Mouse (Mus musculus) liver, embryonic 14.5 days (tissue): ENCODE data around the gene Xpnpep2. TPM values are rescaled to one million over a fixed set of nuclear protein-coding genes. Genes with fewer than 3 reads are reported as not detected.

Source experiments
- ATAC-seq: fragments of 200-750 bp; cut with Nextera tagmentation; 2 replicates; pipeline ENCODE4 v1.8.0; 2017; ENCODE audit warnings: moderate number of reproducible peaks, mild to moderate bottlenecking, moderate library complexity; ENCODE audit not compliant: insufficient read depth
- DNase-seq, 3 experiments: peaks; one replicate each; pipeline ENCODE4 v3.0.0-alpha.2; 2012 to 2013; ENCODE audit warnings: low read depth in 3 of 3, low spot score in 3 of 3
- H3K27ac ChIP-seq: fragments of 300-500 bp; sonication (generic); 2 replicates; pipeline ENCODE4 v1.5.1; 2014; ENCODE audit warnings: moderate library complexity, mild to moderate bottlenecking, control low read depth, inconsistent platforms
- H3K27me3 ChIP-seq: fragments of 300-500 bp; sonication (generic); 2 replicates; pipeline ENCODE4 v1.6.1; 2014; ENCODE audit warnings: mild to moderate bottlenecking, low read length, moderate library complexity; ENCODE audit not compliant: control insufficient read depth, insufficient read depth
- H3K36me3 ChIP-seq: fragments of 300-500 bp; sonication (generic); replicated peaks from 2 replicates; pipeline ENCODE4 v1.6.1; 2014; ENCODE audit warnings: low read depth; ENCODE audit not compliant: control insufficient read depth, insufficient read depth
- H3K4me1 ChIP-seq, 2 experiments: fragments of 200-500 bp in 1 of 2; fragments of 300-500 bp in 1 of 2; sonication (generic) in 1 of 2; replicated peaks; 2 replicates each; pipeline ENCODE4 v1.6.1; 2012 to 2014; ENCODE audit warnings: antibody characterized with exemption in 1 of 2, inconsistent platforms in 1 of 2, low read length in 1 of 2; ENCODE audit not compliant: control insufficient read depth in 2 of 2, insufficient read depth in 2 of 2
- H3K4me2 ChIP-seq: fragments of 300-500 bp; sonication (generic); 2 replicates; pipeline ENCODE4 v1.6.1; 2014; ENCODE audit warnings: low read depth, mild to moderate bottlenecking, control low read depth, moderate library complexity
- H3K4me3 ChIP-seq, 2 experiments: fragments of 200-500 bp in 1 of 2; fragments of 300-500 bp in 1 of 2; sonication (generic) in 1 of 2; 2 replicates each; pipeline ENCODE4 v1.5.1; 2012 to 2014; ENCODE audit warnings: low read depth in 2 of 2, low read length in 2 of 2, mild to moderate bottlenecking in 2 of 2, control low read depth in 1 of 2, inconsistent platforms in 1 of 2, moderate library complexity in 1 of 2; ENCODE audit not compliant: insufficient read depth in 1 of 2
- H3K9ac ChIP-seq: fragments of 300-500 bp; sonication (generic); replicated peaks from 2 replicates; pipeline ENCODE4 v1.6.1; 2014; ENCODE audit warnings: mild to moderate bottlenecking, control low read depth, moderate library complexity
- H3K9me3 ChIP-seq: fragments of 300-500 bp; sonication (generic); 2 replicates; pipeline ENCODE4 v1.6.1; 2016; ENCODE audit warnings: low read length, mixed read lengths; ENCODE audit not compliant: control insufficient read depth
- CTCF ChIP-seq: IDR thresholded peaks from 2 replicates; pipeline ENCODE4 v1.5.1; 2016; ENCODE audit warnings: antibody characterized with exemption, low read depth, control low read depth
- EP300 ChIP-seq: IDR thresholded peaks from 2 replicates; pipeline ENCODE4 v1.6.1; 2016; ENCODE audit warnings: antibody characterized with exemption, low read depth
- WGBS: fragments of 180-500 bp; shearing (Covaris S2); extraction: QIAGEN DNeasy Blood & Tissue Kit; methylation state at CpG from one replicate; pipeline ENCODE4 v1.1.7; 2014; ENCODE audit not compliant: insufficient replicate concordance; 5-methylcytosine and 5-hydroxymethylcytosine counted together
- polyA plus RNA-seq, 2 experiments: library from polyadenylated mRNA; depleted of rRNA in 1 of 2; stranded (reverse) in 1 of 2; unstranded in 1 of 2; fragments of >200 nt; fragmentation: Nextera tagmentation in 1 of 2; extraction: Ambion mirVana in 1 of 2; gene quantifications; 2 replicates each; pipeline versions ENCODE4 v1.2.1 to v1.2.3; 2012 to 2014

Gene Xpnpep2
- polyA plus RNA-seq, 2 experiments: 0.01 to 0.23 TPM

GRCm38 (mm10) chrX:48184703-48185102 is 76.2 kb downstream of the Xpnpep2 start:
- no peak for DNase-seq
- TF ChIP-seq EP300 (no peak), CTCF (no peak)
- Histone ChIP-seq H3K9ac (no peak overlapping the region), H3K4me3 (no peak overlapping the region), H3K4me1 (no peaks in the 10 kb centered on the region), H3K27me3 (no peaks in the 10 kb centered on the region), H3K27ac (no peak overlapping the region), H3K36me3 (no peaks in the 10 kb centered on the region), H3K4me2 (no peak overlapping the region), H3K9me3 (no peaks in the 10 kb centered on the region)
- ATAC-seq: no peak
- WGBS: 65% methylated on average over 3 of the region's 3 CpGs

Other genes with a start within 250 kb of the Xpnpep2 start
- 1.0 and 1.8 TPM in 2 replicates for gene Smarca1, start 215.8 kb upstream of the Xpnpep2 start, polyA plus RNA-seq (2012; rRNA removed)
- 4.5 and 5.2 TPM in 2 replicates for gene Smarca1, start 215.8 kb upstream of the Xpnpep2 start, polyA plus RNA-seq (2014; fragmentation: Nextera tagmentation; extraction: Ambion mirVana)
- gene Ocrl, start 196.3 kb upstream of the Xpnpep2 start, polyA plus RNA-seq (2012; rRNA removed): 4.2 and 4.8 TPM in 2 replicates
- 2.4 and 2.9 TPM in 2 replicates for gene Ocrl, start 196.3 kb upstream of the Xpnpep2 start, polyA plus RNA-seq (2014; fragmentation: Nextera tagmentation; extraction: Ambion mirVana)
- gene Apln, start 73.9 kb upstream of the Xpnpep2 start, polyA plus RNA-seq (2012; rRNA removed): 0.08 and 0.09 TPM in 2 replicates
- 0.04 TPM in 1 of 2 replicates, not detected in the other for gene Apln, start 73.9 kb upstream of the Xpnpep2 start, polyA plus RNA-seq (2014; fragmentation: Nextera tagmentation; extraction: Ambion mirVana)
- gene Sash3, start 37.7 kb downstream of the Xpnpep2 start, polyA plus RNA-seq (2012; rRNA removed): 3.8 and 4.0 TPM in 2 replicates
- 6.9 TPM in 2 replicates for gene Sash3, start 37.7 kb downstream of the Xpnpep2 start, polyA plus RNA-seq (2014; fragmentation: Nextera tagmentation; extraction: Ambion mirVana)
- 10.4 and 10.5 TPM in 2 replicates for gene Zdhhc9, start 100.2 kb downstream of the Xpnpep2 start, polyA plus RNA-seq (2012; rRNA removed)
- 1.9 and 2.8 TPM in 2 replicates for gene Zdhhc9, start 100.2 kb downstream of the Xpnpep2 start, polyA plus RNA-seq (2014; fragmentation: Nextera tagmentation; extraction: Ambion mirVana)
- 4.0 and 9.8 TPM in 2 replicates for gene Utp14a, start 148.1 kb downstream of the Xpnpep2 start, polyA plus RNA-seq (2012; rRNA removed)
- 9.0 and 11.8 TPM in 2 replicates for gene Utp14a, start 148.1 kb downstream of the Xpnpep2 start, polyA plus RNA-seq (2014; fragmentation: Nextera tagmentation; extraction: Ambion mirVana)
- 2.1 and 2.3 TPM in 2 replicates for gene Bcorl1, start 232.6 kb downstream of the Xpnpep2 start, polyA plus RNA-seq (2012; rRNA removed)
- 3.5 and 3.9 TPM in 2 replicates for gene Bcorl1, start 232.6 kb downstream of the Xpnpep2 start, polyA plus RNA-seq (2014; fragmentation: Nextera tagmentation; extraction: Ambion mirVana)